Mouse (Mus musculus): Measurements from ENCODE around the gene Tyw3.
A peak's percentile ranks its signal among the peaks of the same experiment; 100 is the strongest.
"Not testable (repeated sequence)": the region's sequence is repeated elsewhere in the genome, so short reads cannot be mapped to it uniquely, and the experiment has no call there.

Gene Tyw3

GRCm38 (mm10) chr3:154596934-154597554 lies at the start of gene Tyw3:
Tyw3 (minus strand) TSS chr3:154597104.
- peak; percentile 91 for DNase-seq (ENCODE audit: extremely low read depth, low read depth)

GRCm38 (mm10) chr3:154633091-154633490 lies 36.2 kb upstream of the Tyw3 start:
- DNase-seq (ENCODE audit: extremely low read depth, low read depth), result no peak

GRCm38 (mm10) chr3:154631281-154631680 lies 34.4 kb upstream of the Tyw3 start:
- not testable (repeated sequence) for DNase-seq (ENCODE audit: extremely low read depth, low read depth)

- no peak for DNase-seq (ENCODE audit: extremely low read depth, low read depth)
These were observed 31.4 kb upstream of the Tyw3 start for GRCm38 (mm10) chr3:154628284-154628683.

GRCm38 (mm10) chr3:154616106-154616505 lies 19.2 kb upstream of the Tyw3 start:
- no peak for DNase-seq (ENCODE audit: extremely low read depth, low read depth)

GRCm38 (mm10) chr3:154615304-154615703 lies 18.4 kb upstream of the Tyw3 start:
- DNase-seq (ENCODE audit: extremely low read depth, low read depth), result no peak

- DNase-seq (ENCODE audit: extremely low read depth, low read depth), result no peak
These were observed 17.9 kb upstream of the Tyw3 start for GRCm38 (mm10) chr3:154614771-154615170.

GRCm38 (mm10) chr3:154611888-154612287 lies 15.0 kb upstream of the Tyw3 start:
- no peak for DNase-seq (ENCODE audit: extremely low read depth, low read depth)

- DNase-seq (ENCODE audit: extremely low read depth, low read depth), result no peak
These were observed 11.0 kb upstream of the Tyw3 start for GRCm38 (mm10) chr3:154607896-154608295.

GRCm38 (mm10) chr3:154604871-154605270 lies 8.0 kb upstream of the Tyw3 start:
- DNase-seq (ENCODE audit: extremely low read depth, low read depth), result no peak

- DNase-seq (ENCODE audit: extremely low read depth, low read depth), result no peak
These were observed 5.2 kb upstream of the Tyw3 start for GRCm38 (mm10) chr3:154602141-154602540.

- no peak for DNase-seq (ENCODE audit: extremely low read depth, low read depth)
These were observed 657 bp upstream of the Tyw3 start for GRCm38 (mm10) chr3:154597561-154597960.

- peak; percentile 89 for DNase-seq (ENCODE audit: extremely low read depth, low read depth)
These were observed 393 bp downstream of the Tyw3 start, which contains the start of gene Cryz for GRCm38 (mm10) chr3:154596488-154596933. Cryz (plus strand) TSS chr3:154596711.

- DNase-seq (ENCODE audit: extremely low read depth, low read depth), result no peak
These were observed 2.7 kb downstream of the Tyw3 start for GRCm38 (mm10) chr3:154594156-154594555.

GRCm38 (mm10) chr3:154593596-154593995 lies 3.3 kb downstream of the Tyw3 start:
- DNase-seq (ENCODE audit: extremely low read depth, low read depth), result no peak

GRCm38 (mm10) chr3:154591621-154592020 lies 5.3 kb downstream of the Tyw3 start:
- no peak for DNase-seq (ENCODE audit: extremely low read depth, low read depth)

- DNase-seq (ENCODE audit: extremely low read depth, low read depth), result no peak
These were observed 5.9 kb downstream of the Tyw3 start for GRCm38 (mm10) chr3:154590971-154591370.

- DNase-seq (ENCODE audit: extremely low read depth, low read depth), result no peak
These were observed 12.6 kb downstream of the Tyw3 start for GRCm38 (mm10) chr3:154584351-154584750.

- DNase-seq (ENCODE audit: extremely low read depth, low read depth), result no peak
These were observed 19.0 kb downstream of the Tyw3 start for GRCm38 (mm10) chr3:154577895-154578294.

- no peak for DNase-seq (ENCODE audit: extremely low read depth, low read depth)
These were observed 23.2 kb downstream of the Tyw3 start for GRCm38 (mm10) chr3:154573666-154574065.

GRCm38 (mm10) chr3:154572341-154572972 lies 24.4 kb downstream of the Tyw3 start:
- DNase-seq (ENCODE audit: extremely low read depth, low read depth), result peak; percentile 58

GRCm38 (mm10) chr3:154570786-154571185 lies 26.1 kb downstream of the Tyw3 start:
- no peak for DNase-seq (ENCODE audit: extremely low read depth, low read depth)

GRCm38 (mm10) chr3:154570029-154570575 lies 26.8 kb downstream of the Tyw3 start:
- DNase-seq (ENCODE audit: extremely low read depth, low read depth), result no peak

All from MEL-GATA-1-ER (cell line).